Mouse (Mus musculus): ENCODE measurements around the gene Msi1.

DNA sequence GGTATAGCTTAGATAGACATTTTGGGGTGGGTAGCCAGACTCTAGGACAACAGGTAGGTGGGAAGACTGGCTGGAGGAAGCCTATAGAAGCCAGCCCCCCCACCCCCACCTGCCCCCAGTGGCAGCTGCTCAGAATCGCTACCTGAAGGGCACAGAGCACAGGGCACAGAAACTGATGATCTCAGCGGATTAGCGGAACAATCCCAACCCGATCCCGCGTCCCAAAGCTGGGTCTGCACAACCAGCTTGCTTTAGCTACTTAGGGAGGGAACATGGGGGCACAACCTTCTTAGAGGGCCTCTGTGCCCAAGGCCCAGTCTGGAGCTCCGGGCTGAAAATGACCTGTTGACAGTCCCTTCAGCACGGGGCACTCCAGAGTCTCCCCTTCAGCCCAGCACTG, 27.3 kb upstream of the Msi1 start:
- TF ChIP-seq CTCF (IDR thresholded peaks at IDR 0.05; ENCODE audit: control insufficient read depth, insufficient read depth, insufficient read length) (no peak), USF1 (IDR thresholded peaks at IDR 0.05; ENCODE audit: low read depth) (no peak), MAX (IDR thresholded peaks at IDR 0.05) (no peak), MYOG (IDR thresholded peaks at IDR 0.05; ENCODE audit: control insufficient read depth, extremely low read depth, insufficient read length) (no peak)
